Comparison of ENCODE assay signal across 11 mouse cellular contexts in the genomic region with DNA sequence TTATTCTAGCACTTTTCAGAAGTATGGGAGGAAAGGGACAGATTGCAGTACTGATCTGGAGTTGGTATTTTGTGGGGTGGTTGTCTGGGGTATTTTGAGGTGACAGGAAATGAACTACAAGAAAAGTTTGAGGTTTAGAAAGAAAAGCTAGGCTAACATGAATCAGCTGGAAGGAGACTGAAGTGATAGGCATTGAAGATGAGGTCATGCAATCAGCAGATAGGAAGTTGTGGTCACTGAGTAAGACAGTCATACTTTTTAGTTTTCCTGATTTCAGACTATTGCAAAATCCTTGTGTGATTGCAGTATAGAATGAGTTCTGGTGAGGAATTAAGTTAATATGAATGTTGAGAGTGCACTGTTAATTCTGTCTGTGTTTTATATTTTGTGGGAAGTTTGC.
DNase-seq lines count a peak whose midpoint lies in the region; ATAC-seq lines count a peak whose summit lies in the region.
"Had no signal": no experiment of that assay in that cellular context is flagged by ENCODE, and none has a peak within 500 bp of the region (broad histone marks: within the 10 kb centered on the region; RNA-seq: fewer than 3 reads in every experiment).

No protein-coding gene starts in this region.

- DNase-seq in lung, postnatal 25 days (ENCODE audit: low spot score), result peak; percentile 10
- DNase-seq in lung, adult 18-20 months, result no peak
- DNase-seq in NIH3T3 (ENCODE audit: low read depth), result peak; percentile 73
- no peak for DNase-seq in embryo, embryonic 10.5 days (ENCODE audit: low spot score)
- DNase-seq in testis, postnatal 14 days (ENCODE audit: low spot score), result no peak
- DNase-seq in layer of hippocampus, adult 8-10 months (ENCODE audit: low spot score in 2 of 2), result no peak
- DNase-seq: cerebellum, adult 11 months; kidney, adult 9 months had no signal

- peak; percentile 71 to 85 for ATAC-seq in hematopoietic stem cell, adult 5-6 weeks (replicated peaks in 1 of 2; ENCODE audit: insufficient read depth in 1 of 2, low FRiP score in 2 of 2, low TSS enrichment in 1 of 2, low read depth in 1 of 2, poor library complexity in 2 of 2, severe bottlenecking in 2 of 2)
- no peak for ATAC-seq in frontal cortex, adult (ENCODE audit: low TSS enrichment)
- ATAC-seq: midbrain, embryonic 13.5 days had no signal

Comparison
In these comparisons a context has a peak if more than half of its experiments do, and no peak if none do; other contexts are left out.
1. DNase-seq: peak in lung, postnatal 25 days (single experiment) and NIH3T3 (single experiment); none in lung, adult 18-20 months (0 of 2), embryo, embryonic 10.5 days (single experiment), testis, postnatal 14 days (single experiment) and layer of hippocampus, adult 8-10 months (0 of 2).